Mouse (Mus musculus) embryo, embryonic 11.5 days (tissue): ENCODE measurements around the gene Txndc12.

Experiments used
- DNase-seq: peaks from one replicate; pipeline ENCODE4 v3.0.0-alpha.2; 2012; ENCODE audit warnings: low read depth, low spot score

The Txndc12 gene

DNA sequence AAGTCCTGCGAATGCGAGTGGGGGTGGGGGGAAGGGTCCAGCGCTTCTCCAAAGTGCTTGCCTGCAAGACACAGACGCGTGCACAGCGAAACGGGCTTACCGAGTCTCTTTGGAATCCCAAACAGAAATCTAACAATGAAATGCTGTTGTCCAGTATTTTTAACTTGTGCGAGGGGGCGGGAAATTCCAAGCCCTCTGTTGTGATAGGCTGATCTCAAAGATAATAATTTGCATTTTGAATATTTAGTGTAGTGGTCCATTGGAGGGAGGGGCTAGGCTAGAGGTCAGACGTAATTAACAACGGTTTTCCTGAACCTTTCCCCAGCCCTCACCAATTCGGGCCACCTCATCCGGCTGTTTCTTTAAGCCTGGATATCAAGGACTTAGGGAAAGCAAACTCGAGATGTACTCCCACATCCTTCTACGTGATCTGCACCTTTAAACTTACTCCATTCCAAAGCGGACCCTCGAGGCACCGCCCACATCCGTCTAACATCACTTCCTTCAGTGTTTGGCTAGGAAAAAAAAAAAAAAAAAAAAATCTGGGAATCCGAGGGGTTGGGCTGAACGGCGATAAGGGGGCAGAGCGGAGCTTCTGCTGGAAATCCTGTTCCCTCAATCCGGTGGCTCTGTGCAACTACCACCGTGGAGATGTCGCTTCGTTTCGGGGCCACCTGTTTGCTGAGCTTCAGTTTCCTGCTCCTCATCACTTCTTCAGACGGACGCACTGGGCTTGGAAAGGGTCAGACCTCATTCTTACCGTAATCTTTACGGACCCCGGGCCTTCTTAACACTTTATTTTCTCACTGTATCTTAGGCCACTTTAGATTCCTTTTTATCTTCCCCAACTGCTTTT is at the start of gene Txndc12:
TSS of gene Txndc12 (plus strand) at position 487 of the 856 bp plus-strand sequence.
- peak; percentile 88 for DNase-seq

DNA sequence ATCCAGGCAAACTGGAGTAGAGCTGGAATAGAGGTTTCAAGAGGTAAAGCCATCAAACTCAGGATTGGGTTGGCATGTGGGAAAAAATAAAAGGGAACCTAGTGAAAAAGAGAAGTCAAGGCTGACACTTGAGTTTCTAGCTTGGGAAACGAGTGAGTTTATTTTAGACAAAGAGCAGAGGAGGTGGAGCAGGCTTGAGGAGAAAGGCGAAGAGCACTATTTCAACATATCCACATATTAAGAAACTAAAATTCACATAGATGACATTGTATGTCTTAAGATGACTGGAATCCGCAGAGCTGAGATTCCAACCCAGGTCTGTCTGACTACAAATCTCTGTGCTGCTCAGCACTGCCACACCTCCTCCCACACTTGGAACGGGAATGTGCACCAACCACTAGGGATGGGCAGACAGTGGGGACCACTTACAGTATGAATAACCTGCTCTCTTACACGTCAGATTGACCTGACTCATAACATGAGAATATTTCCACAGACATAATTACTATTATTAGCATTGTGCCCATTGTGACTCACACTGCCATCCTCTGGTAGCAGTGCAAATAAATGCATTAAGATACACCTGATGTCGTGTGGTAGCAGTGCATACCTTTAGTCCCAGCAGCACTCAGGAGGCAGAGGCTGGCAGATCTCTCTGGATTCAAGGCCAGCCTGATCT is 45.0 kb upstream of the Txndc12 start:
- no peak for DNase-seq

DNA sequence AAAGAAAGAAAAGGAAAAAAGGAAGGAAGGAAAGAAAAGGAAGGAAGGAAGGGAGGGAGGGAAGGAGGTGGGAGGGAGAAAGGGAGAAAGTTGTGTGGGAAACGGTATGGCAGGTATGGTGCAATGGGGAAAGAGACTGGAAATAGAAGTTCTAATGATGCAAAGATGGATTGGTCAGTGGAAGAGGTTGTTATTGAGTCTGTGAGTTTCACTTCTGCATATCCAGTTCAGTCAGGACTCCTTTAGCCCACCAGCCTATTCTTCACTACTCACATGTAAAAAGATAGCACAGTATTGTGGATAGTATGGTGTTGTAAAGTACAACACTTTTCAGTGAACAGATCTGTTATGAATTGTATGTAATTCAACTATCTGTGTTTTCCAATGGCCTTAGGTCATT is 43.9 kb upstream of the Txndc12 start:
- DNase-seq: no peak

DNA sequence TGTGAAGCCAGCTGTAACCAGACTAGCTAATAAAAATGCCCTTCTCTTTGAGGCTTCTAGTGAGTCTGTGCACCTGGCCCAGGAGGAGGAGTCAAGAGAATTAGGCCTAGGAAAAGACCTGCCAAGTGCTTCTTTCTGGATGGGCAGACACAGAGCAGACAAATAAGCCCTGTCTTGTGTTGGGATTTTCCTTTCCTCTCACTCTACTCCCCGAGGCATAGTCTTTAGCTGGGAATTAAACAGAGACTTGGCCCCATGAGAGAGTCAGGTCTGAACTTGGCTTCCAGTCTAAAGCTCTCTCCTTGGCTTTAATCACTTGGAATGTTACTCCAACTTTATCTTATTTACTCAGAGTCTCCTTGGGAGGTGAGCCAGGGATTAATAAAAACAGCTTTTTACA is 40.5 kb upstream of the Txndc12 start:
- DNase-seq: no peak

DNA sequence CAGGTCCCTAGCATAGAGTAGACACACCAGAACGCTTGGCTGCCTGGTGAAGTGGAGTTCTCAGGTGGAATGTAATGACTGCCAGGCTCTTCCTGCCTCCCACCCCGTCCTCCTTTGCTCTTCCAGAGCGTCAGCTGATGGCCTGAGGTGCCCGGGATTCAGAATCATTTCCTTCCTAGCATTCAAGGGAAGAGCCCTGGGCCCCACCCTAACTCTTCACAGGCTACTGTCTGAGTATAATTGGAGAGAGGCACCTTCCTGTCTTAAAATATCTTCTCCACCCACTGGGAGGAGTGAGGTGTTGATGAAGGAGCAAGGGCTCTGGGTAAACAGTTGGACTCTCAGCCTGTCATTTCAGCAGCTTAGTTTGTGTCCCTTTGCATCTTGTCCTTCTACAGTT is 37.7 kb upstream of the Txndc12 start:
- DNase-seq: no peak

DNA sequence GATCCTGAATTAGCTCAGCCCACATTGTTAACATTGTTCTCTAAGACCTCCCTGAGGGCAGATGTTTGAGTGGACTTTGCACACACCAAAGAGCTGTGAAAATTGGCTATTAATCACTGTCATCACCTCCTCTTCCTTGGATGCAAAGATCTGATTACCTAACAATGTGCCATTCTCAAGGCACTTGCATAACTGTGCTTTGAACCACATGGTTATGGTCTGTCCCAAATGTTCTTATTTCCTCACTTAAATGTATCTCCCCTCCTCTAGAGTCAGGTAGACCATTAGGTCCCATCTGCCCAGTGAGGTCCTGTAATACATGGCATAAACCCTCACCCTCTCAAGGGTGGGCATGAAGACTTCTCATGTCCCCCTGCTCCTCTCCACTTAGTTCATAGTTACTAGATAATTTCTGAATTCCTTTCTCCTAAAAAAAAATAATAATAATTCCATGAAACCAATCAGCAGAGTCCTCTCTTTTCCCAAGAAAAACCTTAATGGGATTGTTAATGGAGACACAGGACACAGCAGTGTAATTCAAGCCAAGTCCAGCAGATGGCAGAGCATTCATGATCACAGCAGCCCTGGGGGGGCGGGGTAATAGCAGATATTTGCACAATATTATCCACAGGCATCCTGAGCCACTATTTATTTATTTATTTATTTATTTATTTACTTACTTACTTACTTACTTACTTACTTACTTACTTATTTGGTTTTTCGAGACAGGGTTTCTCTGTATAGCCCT is 36.1 kb upstream of the Txndc12 start:
- DNase-seq: peak; percentile 26

DNA sequence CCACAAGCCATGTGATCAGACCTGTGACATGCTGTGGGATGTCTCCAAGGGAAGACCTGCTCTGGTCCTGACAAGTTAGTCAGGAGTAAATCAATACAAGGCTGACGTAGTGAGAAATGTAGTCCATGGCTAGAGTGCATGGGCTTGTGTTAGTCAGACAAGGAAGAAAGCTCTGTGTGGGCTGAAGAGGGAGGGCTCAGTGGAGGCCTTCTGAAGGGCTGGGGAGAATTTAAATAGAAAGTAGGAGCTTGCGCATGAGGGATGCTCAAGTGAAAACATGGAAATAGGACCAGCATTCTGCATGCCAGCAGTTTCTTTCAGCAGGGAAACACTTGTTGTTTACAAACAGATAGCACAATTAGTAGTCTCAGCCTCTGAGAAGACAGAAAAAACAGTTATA is 30.9 kb upstream of the Txndc12 start:
- no peak for DNase-seq

GRCm38 (mm10) chr4:108811142-108811541 is 23.3 kb upstream of the Txndc12 start:
- no peak for DNase-seq

GRCm38 (mm10) chr4:108811550-108811949 is 22.9 kb upstream of the Txndc12 start:
- DNase-seq: no peak

GRCm38 (mm10) chr4:108825677-108826076 is 8.7 kb upstream of the Txndc12 start:
- DNase-seq: no peak

DNA sequence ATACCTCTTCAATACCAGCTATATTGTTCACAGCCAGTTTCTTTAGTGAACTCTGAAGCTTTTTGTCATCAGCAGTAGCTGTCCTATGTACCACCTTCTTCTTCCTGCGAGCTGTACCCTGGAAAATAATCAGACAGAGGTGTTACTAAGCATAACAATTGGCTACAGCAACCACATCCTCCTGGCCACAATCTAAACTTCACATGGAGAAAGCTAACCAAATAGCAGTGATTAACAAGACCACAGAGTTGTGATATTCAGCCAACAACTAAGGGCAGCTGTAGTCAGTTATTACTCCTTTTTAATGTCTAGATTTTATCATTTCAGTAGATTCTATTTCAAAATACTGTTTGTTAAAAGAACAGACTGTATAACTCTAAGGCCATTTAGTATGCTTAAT is 8.3 kb upstream of the Txndc12 start:
- DNase-seq: no peak

DNA sequence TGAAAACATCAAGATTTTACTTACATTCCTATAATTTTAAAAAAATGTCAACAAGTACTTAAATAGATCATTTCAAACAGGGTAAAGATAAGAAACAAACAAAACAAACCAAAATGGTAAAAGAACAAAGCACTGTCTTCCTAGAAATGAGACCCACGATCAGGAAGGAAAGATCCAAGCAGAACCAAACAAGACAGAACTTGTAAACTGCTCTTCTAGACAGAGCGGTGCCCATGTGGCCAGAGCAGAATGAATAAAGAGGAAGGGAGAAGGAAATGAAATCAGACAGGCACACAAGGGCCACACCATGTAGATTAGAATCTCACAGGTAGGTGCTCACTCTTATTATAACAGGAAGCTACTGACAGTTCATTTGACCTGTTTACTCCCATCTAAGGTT is 7.8 kb upstream of the Txndc12 start:
- DNase-seq: no peak

GRCm38 (mm10) chr4:108830698-108831097 is 3.7 kb upstream of the Txndc12 start:
- DNase-seq: no peak

DNA sequence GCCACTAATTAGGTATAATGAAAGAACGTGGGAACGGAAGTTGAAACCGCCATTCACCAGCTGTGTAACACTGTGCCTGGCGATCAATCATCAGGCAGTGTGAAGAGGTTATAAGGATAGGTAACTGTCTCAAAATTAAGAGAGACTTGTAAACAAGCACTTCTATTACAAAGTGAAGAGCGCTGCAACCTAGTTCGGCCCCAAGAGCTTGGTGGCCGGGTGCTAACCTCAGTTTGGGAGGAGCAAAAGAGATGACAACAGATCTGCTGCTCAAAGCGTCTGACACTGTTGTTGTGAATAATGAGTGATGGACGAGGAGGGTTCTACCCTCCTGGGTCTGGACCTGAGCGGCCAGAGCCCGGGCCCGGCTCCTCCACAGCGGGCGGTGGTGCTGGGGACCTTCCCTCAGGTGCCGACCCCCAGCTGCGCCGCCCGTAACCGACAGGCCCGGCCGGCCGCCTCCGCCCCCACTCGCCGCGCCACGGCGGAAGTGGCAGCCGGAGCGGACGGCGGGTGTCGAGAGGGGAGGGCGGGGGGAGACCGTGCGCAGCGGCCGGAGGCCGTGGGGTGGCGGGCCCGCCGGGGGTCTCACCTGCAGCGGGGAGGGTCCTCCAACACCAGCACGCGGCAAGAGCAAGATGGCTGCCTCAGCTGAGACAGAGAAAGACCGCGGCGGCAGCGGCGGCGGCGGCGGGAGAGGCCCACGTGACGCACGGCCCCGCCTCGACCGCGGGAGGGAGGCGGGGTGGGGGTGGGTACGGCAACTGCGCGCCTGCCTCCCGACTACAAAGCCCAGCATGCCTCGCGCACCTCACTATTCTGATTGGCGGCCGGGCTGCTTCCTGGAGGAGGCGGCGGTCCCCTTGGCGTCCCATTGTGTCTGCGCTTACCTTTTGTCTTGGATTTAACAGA is 1.2 kb upstream of the Txndc12 start, which contains the start of gene Btf3l4:
TSS of gene Btf3l4 (minus strand) at position 699 of the 912 bp plus-strand sequence.
- DNase-seq: peak; percentile 90

- no peak for DNase-seq
Measured at GRCm38 (mm10) chr4:108833828-108834114, 630 bp upstream of the Txndc12 start.

- DNase-seq: no peak
Measured at GRCm38 (mm10) chr4:108834971-108835311, 540 bp downstream of the Txndc12 start.

GRCm38 (mm10) chr4:108835496-108835895 is 1.1 kb downstream of the Txndc12 start:
- DNase-seq: no peak

DNA sequence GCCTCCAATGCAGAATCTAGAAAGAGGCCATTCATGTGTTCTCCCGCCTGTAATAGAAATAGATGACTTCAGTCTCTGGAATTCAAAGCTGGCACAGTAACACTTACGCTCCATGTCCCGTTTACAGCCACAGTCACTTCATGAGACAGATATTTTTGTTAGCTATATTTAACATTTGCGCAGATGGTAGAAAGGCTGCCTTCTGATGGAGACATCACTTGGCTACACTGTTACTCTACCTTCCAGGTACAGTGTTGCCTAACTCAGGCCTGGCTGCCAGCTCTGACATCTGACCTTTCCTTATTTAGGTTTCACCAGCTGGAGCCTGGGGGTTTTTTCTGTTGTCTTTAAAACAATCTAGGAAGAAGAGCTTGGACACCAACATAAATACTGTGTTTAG is 3.6 kb downstream of the Txndc12 start:
- no peak for DNase-seq

DNA sequence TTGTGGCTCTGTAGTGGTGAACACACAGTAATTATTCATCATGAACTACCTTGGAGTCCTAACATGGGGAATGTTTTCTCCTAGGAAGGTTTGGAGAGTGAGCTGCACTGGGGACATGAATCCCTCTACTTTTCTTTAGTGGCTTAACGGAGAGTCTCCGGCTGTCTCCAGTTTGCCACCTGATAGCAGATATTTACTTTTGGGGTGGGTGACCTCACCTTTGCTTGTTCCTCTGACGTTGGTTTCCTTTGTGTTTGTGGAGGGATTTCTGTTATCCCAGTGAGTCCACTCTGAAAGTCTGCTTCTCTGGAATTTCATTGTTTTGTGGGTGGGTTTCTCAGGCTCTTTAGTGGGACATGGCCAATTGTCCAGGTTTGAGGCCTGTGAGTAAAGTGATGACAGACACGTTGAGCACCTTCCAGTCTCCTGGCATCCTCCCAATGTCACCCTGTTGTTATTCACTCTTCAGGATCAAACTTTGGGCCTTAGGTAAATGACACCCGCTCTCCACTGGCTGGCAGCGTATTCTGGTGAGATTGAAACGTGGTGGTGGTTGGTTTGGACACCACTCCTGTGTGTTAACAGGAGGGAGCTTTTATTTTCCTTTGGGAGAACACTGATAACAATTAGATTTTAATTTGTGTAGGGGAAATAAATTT is 7.6 kb downstream of the Txndc12 start:
- DNase-seq: no peak

DNA sequence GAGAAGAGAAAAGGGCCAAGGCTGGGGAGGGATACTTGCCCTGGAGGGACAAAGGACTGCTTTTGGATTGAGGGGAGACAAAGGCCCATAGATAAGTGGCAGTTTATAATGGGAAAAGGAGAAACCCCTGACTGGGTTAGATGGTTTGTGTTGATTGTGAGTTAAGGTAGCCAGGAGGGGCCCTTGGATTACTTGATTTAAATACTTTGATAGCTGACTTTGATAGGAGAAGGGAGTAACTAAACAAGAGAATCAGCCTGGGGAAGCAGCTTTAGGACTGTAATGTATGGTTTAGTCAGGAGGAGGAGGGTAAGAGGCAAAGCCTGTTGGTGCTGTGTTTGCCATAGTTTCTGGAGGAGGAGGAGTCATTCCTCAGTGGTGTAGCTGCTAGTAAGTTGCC is 8.9 kb downstream of the Txndc12 start:
- DNase-seq: no peak
